Comparison of ENCODE assay signal across 22 mouse cellular contexts in the genomic region with DNA sequence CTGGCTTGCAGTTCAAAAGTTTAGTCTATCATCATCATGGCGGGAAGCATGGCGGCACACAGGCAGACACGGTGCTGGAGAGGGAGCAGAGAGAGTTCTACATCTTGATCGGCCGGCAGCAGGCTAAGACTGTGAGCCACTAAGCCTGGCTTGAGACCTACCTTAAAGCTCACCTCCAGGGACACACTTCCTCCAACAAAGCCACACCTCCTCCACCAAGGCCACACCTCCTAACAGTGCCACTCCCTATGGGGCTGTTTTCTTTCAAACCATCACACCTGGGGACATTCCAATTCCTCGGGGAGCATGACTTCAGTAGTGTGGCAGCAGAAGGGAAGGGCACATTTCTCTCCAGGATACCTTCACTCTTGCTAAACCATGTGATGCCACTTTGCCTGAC. TPM values are rescaled to one million over a fixed set of nuclear protein-coding genes. Genes with fewer than 3 reads are reported as not detected.
DNase-seq lines count a peak whose midpoint lies in the region; ATAC-seq lines count a peak whose summit lies in the region.
"Had no signal": no experiment of that assay in that cellular context is flagged by ENCODE, and none has a peak within 500 bp of the region (broad histone marks: within the 10 kb centered on the region; RNA-seq: fewer than 3 reads in every experiment).

No protein-coding gene starts in this region.

- H3K4me3 ChIP-seq in intestine, embryonic 16.5 days (ENCODE audit: low read length): no peak overlapping the region
- no peak overlapping the region for H3K4me3 ChIP-seq in stomach, embryonic 16.5 days (replicated peaks; ENCODE audit: low read length)
- H3K4me3 ChIP-seq in forebrain, embryonic 15.5 days: no peak overlapping the region
- H3K4me3 ChIP-seq: forebrain, embryonic 10.5 days; heart, embryonic 15.5 days; hindbrain, embryonic 13.5 days; limb, embryonic 13.5 days; liver, embryonic 13.5 days; lung, embryonic 15.5 days had no signal

- no peaks in the 10 kb centered on the region for H3K9me3 ChIP-seq in intestine, embryonic 16.5 days (ENCODE audit: control insufficient read depth, low read length)
- H3K9me3 ChIP-seq in stomach, embryonic 16.5 days (replicated peaks; ENCODE audit: control insufficient read depth, low read length): no peaks in the 10 kb centered on the region
- H3K9me3 ChIP-seq in forebrain, embryonic 15.5 days: no peaks in the 10 kb centered on the region
- H3K9me3 ChIP-seq: forebrain, embryonic 10.5 days; heart, embryonic 15.5 days; hindbrain, embryonic 13.5 days; limb, embryonic 13.5 days; liver, embryonic 13.5 days; lung, embryonic 15.5 days had no signal

- peaks cover 38% of the 10 kb centered on the region for H3K4me1 ChIP-seq in intestine, embryonic 16.5 days (ENCODE audit: control insufficient read depth, insufficient read depth, low read length)
- peaks cover 29% of the 10 kb centered on the region for H3K4me1 ChIP-seq in stomach, embryonic 16.5 days (ENCODE audit: control insufficient read depth, insufficient read depth, low read length)
- no peaks in the 10 kb centered on the region for H3K4me1 ChIP-seq in forebrain, embryonic 15.5 days
- H3K4me1 ChIP-seq: heart, embryonic 15.5 days; hindbrain, embryonic 13.5 days; limb, embryonic 13.5 days had no signal

- no peaks in the 10 kb centered on the region for H3K27me3 ChIP-seq in intestine, embryonic 16.5 days (replicated peaks; ENCODE audit: control insufficient read depth, insufficient read depth, low read length)
- H3K27me3 ChIP-seq in stomach, embryonic 16.5 days (ENCODE audit: control insufficient read depth, insufficient read depth, low read length): no peaks in the 10 kb centered on the region
- H3K27me3 ChIP-seq in forebrain, embryonic 15.5 days: no peaks in the 10 kb centered on the region
- H3K27me3 ChIP-seq: heart, embryonic 15.5 days; hindbrain, embryonic 13.5 days; limb, embryonic 13.5 days; liver, embryonic 13.5 days; lung, embryonic 15.5 days had no signal

- 50% methylated on average over 6 of the region's 6 CpGs for WGBS in intestine, embryonic 16.5 days
- 51% methylated on average over 6 of the region's 6 CpGs for WGBS in stomach, embryonic 16.5 days
- 60% methylated on average over 6 of the region's 6 CpGs for WGBS in forebrain, embryonic 15.5 days

- peak; percentile 30 to 58 for DNase-seq in lung, adult 18-20 months
- DNase-seq in lung, postnatal 14 days: no peak
- peak; percentile 73 for DNase-seq in R1 (ENCODE audit: low read depth, low spot score)
- DNase-seq in adipocyte (ENCODE audit: low spot score): no peak
- DNase-seq: adrenal gland, postnatal 36 days; cerebellum, adult 9-11 months; gastrocnemius, postnatal 14 days; heart, postnatal 36 days; kidney, adult 9 months; kidney, postnatal 36 days; liver, embryonic 13.5 days; retina, postnatal 1 day; thymus, postnatal 14 days had no signal

- ATAC-seq in intestine, embryonic 16.5 days: peak; percentile 67
- peak; percentile 65 for ATAC-seq in stomach, embryonic 16.5 days (ENCODE audit: insufficient read depth, low FRiP score)
- ATAC-seq in forebrain, embryonic 15.5 days (replicated peaks): no peak

- peak overlapping the region; percentile 6; the same call in 1 of the 2 replicates for H3K27ac ChIP-seq in intestine, embryonic 16.5 days (ENCODE audit: low read length)
- peak overlapping the region; percentile 86 for H3K27ac ChIP-seq in stomach, embryonic 16.5 days (ENCODE audit: low read length)
- no peak overlapping the region for H3K27ac ChIP-seq in forebrain, embryonic 15.5 days (replicated peaks)
- H3K27ac ChIP-seq: forebrain, embryonic 10.5 days; heart, embryonic 15.5 days; limb, embryonic 13.5 days had no signal

- H3K9ac ChIP-seq in intestine, embryonic 16.5 days (ENCODE audit: low read depth, low read length): no peak overlapping the region
- no peak overlapping the region for H3K9ac ChIP-seq in stomach, embryonic 16.5 days (ENCODE audit: low read length)
- no peak overlapping the region for H3K9ac ChIP-seq in forebrain, embryonic 15.5 days (replicated peaks)
- H3K9ac ChIP-seq: forebrain, postnatal 0 days; heart, embryonic 15.5 days; hindbrain, embryonic 13.5 days; limb, embryonic 13.5 days; liver, embryonic 13.5 days; lung, embryonic 15.5 days had no signal

- H3K36me3 ChIP-seq in intestine, embryonic 16.5 days (ENCODE audit: control insufficient read depth, insufficient read depth, low read length): no peaks in the 10 kb centered on the region
- no peaks in the 10 kb centered on the region for H3K36me3 ChIP-seq in stomach, embryonic 16.5 days (ENCODE audit: control insufficient read depth, insufficient read depth, low read length)
- no peaks in the 10 kb centered on the region for H3K36me3 ChIP-seq in forebrain, embryonic 15.5 days
- H3K36me3 ChIP-seq: forebrain, embryonic 10.5 days; heart, embryonic 15.5 days; hindbrain, embryonic 13.5 days; limb, embryonic 13.5 days; liver, embryonic 13.5 days; lung, embryonic 15.5 days had no signal

- no peak overlapping the region for H3K4me2 ChIP-seq in intestine, embryonic 16.5 days (ENCODE audit: low read depth, low read length)
- no peak overlapping the region for H3K4me2 ChIP-seq in stomach, embryonic 16.5 days (ENCODE audit: low read depth, low read length)
- H3K4me2 ChIP-seq in forebrain, embryonic 15.5 days (replicated peaks): no peak overlapping the region
- H3K4me2 ChIP-seq: heart, embryonic 15.5 days; hindbrain, embryonic 13.5 days; limb, embryonic 13.5 days; liver, embryonic 13.5 days; lung, embryonic 15.5 days had no signal

RNA-seq across cellular contexts. Expression of a gene that starts 27.5 kb away (rescaled TPM):
- polyA plus RNA-seq in intestine, embryonic 16.5 days (2015; fragmentation: Nextera tagmentation; extraction: Ambion mirVana): 3.5 and 4.0 TPM in 2 replicates
- polyA plus RNA-seq in stomach, embryonic 16.5 days (2015; fragmentation: Nextera tagmentation; extraction: Ambion mirVana): 6.4 and 6.7 TPM in 2 replicates
- polyA plus RNA-seq in forebrain, embryonic 15.5 days (2015; fragmentation: Nextera tagmentation; extraction: Ambion mirVana): 0.81 and 1.4 TPM in 2 replicates

Comparison
In these comparisons a context has a peak if more than half of its experiments do, and no peak if none do; other contexts are left out.
1. DNase-seq: peak in lung, adult 18-20 months (2 of 2) and R1 (single experiment); none in lung, postnatal 14 days (single experiment) and adipocyte (single experiment).